Mouse (Mus musculus) liver, embryonic 14.5 days (tissue): ENCODE results near the gene Pyroxd2. TPM values are rescaled to one million over a fixed set of nuclear protein-coding genes. Genes with fewer than 3 reads are reported as not detected.

Source experiments
- ATAC-seq: fragments of 200-750 bp; cut with Nextera tagmentation; 2 replicates; pipeline ENCODE4 v1.8.0; 2017; ENCODE audit warnings: moderate number of reproducible peaks, mild to moderate bottlenecking, moderate library complexity; ENCODE audit not compliant: insufficient read depth
- DNase-seq, 3 experiments: peaks; one replicate each; pipeline ENCODE4 v3.0.0-alpha.2; 2012 to 2013; ENCODE audit warnings: low read depth in 3 of 3, low spot score in 3 of 3
- H3K27ac ChIP-seq: fragments of 300-500 bp; sonication (generic); 2 replicates; pipeline ENCODE4 v1.5.1; 2014; ENCODE audit warnings: moderate library complexity, mild to moderate bottlenecking, control low read depth, inconsistent platforms
- H3K27me3 ChIP-seq: fragments of 300-500 bp; sonication (generic); 2 replicates; pipeline ENCODE4 v1.6.1; 2014; ENCODE audit warnings: mild to moderate bottlenecking, low read length, moderate library complexity; ENCODE audit not compliant: control insufficient read depth, insufficient read depth
- H3K36me3 ChIP-seq: fragments of 300-500 bp; sonication (generic); replicated peaks from 2 replicates; pipeline ENCODE4 v1.6.1; 2014; ENCODE audit warnings: low read depth; ENCODE audit not compliant: control insufficient read depth, insufficient read depth
- H3K4me1 ChIP-seq, 2 experiments: fragments of 200-500 bp in 1 of 2; fragments of 300-500 bp in 1 of 2; sonication (generic) in 1 of 2; replicated peaks; 2 replicates each; pipeline ENCODE4 v1.6.1; 2012 to 2014; ENCODE audit warnings: antibody characterized with exemption in 1 of 2, inconsistent platforms in 1 of 2, low read length in 1 of 2; ENCODE audit not compliant: control insufficient read depth in 2 of 2, insufficient read depth in 2 of 2
- H3K4me2 ChIP-seq: fragments of 300-500 bp; sonication (generic); 2 replicates; pipeline ENCODE4 v1.6.1; 2014; ENCODE audit warnings: low read depth, mild to moderate bottlenecking, control low read depth, moderate library complexity
- H3K4me3 ChIP-seq, 2 experiments: fragments of 200-500 bp in 1 of 2; fragments of 300-500 bp in 1 of 2; sonication (generic) in 1 of 2; 2 replicates each; pipeline ENCODE4 v1.5.1; 2012 to 2014; ENCODE audit warnings: low read depth in 2 of 2, low read length in 2 of 2, mild to moderate bottlenecking in 2 of 2, control low read depth in 1 of 2, inconsistent platforms in 1 of 2, moderate library complexity in 1 of 2; ENCODE audit not compliant: insufficient read depth in 1 of 2
- H3K9ac ChIP-seq: fragments of 300-500 bp; sonication (generic); replicated peaks from 2 replicates; pipeline ENCODE4 v1.6.1; 2014; ENCODE audit warnings: mild to moderate bottlenecking, control low read depth, moderate library complexity
- H3K9me3 ChIP-seq: fragments of 300-500 bp; sonication (generic); 2 replicates; pipeline ENCODE4 v1.6.1; 2016; ENCODE audit warnings: low read length, mixed read lengths; ENCODE audit not compliant: control insufficient read depth
- CTCF ChIP-seq: IDR thresholded peaks from 2 replicates; pipeline ENCODE4 v1.5.1; 2016; ENCODE audit warnings: antibody characterized with exemption, low read depth, control low read depth
- EP300 ChIP-seq: IDR thresholded peaks from 2 replicates; pipeline ENCODE4 v1.6.1; 2016; ENCODE audit warnings: antibody characterized with exemption, low read depth
- WGBS: fragments of 180-500 bp; shearing (Covaris S2); extraction: QIAGEN DNeasy Blood & Tissue Kit; methylation state at CpG from one replicate; pipeline ENCODE4 v1.1.7; 2014; ENCODE audit not compliant: insufficient replicate concordance; 5-methylcytosine and 5-hydroxymethylcytosine counted together
- polyA plus RNA-seq, 2 experiments: library from polyadenylated mRNA; depleted of rRNA in 1 of 2; stranded (reverse) in 1 of 2; unstranded in 1 of 2; fragments of >200 nt; fragmentation: Nextera tagmentation in 1 of 2; extraction: Ambion mirVana in 1 of 2; gene quantifications; 2 replicates each; pipeline versions ENCODE4 v1.2.1 to v1.2.3; 2012 to 2014

Gene Pyroxd2
- polyA plus RNA-seq, 2 experiments = 1.4 to 2.8 TPM

GRCm38 (mm10) chr19:42745869-42746224 lies 6.7 kb downstream of the Pyroxd2 start:
- TF ChIP-seq EP300 = no peak

DNA sequence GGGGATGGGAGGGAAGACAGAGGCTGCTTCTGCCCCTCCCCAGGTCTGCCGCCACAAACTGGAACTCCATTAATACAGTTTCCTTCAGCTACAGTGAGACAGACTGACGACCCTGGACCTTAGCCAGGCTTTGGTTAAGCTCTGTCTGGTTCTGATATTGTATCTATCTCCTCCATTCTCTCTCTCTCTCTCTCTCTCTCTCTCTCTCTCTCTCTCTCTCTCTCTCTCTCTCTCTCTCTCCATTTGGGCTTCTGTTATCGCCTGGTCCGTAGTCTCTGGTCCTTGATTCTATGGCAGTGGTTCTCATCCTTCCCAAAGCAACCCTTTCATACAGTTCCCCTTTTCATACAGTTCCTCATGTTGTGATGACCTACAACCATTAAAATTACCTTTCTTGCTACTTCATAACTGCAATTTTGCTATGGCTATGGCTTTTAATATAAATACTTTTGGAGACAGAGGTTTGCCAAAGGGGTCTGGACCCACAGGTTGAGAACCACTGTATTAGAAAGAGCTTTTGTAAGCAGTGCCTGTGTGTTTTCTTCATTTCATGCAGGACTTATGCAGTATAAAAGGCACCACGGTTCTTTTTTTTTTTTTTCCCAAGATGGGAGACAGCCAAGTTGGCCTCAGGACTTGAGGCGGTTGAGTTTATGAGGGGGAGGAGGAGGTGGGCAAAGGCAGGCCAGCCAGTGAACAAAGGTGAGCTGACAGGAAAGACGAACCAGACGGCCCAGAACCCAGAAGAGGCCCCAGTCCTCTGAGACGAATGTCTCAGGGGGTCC lies 7.3 kb downstream of the Pyroxd2 start:
- Histone ChIP-seq H3K4me3 (no peak overlapping the region), H3K4me2 (peak overlapping the region; percentile 34), H3K9ac (no peak overlapping the region), H3K27ac (no peak overlapping the region), H3K36me3 (no peaks in the 10 kb centered on the region), H3K4me1 (peaks cover 14 to 43% of the 10 kb centered on the region in 2 experiments), H3K9me3 (no peaks in the 10 kb centered on the region), H3K27me3 (no peaks in the 10 kb centered on the region)
- DNase-seq = no peak
- peak; percentile 33; the same call in 1 of the 2 replicates for ATAC-seq
- TF ChIP-seq CTCF (no peak), EP300 (peak; percentile 38; the same call in 1 of the 2 replicates)
- WGBS = 25% methylated on average over 9 of the region's 9 CpGs

More at GRCm38 (mm10) chr19:42745869-42746224, 6.7 kb downstream of the Pyroxd2 start:
- no peaks in the 10 kb centered on the region for H3K9me3 ChIP-seq
- H3K27ac ChIP-seq = no peak overlapping the region
- no peaks in the 10 kb centered on the region for H3K36me3 ChIP-seq
- H3K4me1 ChIP-seq = peaks cover 14 to 39% of the 10 kb centered on the region in 2 experiments
- no peak overlapping the region for H3K4me3 ChIP-seq
- H3K4me2 ChIP-seq = peak overlapping the region; percentile 34
- ATAC-seq = 0 out of 2 replicates have a peak, but pooled peaks have one; percentile 32
- no peak overlapping the region for H3K9ac ChIP-seq
- WGBS = 16% methylated on average over 4 of the region's 4 CpGs
- no peaks in the 10 kb centered on the region for H3K27me3 ChIP-seq
- peak in 1 of 3 experiments; percentile 23 for DNase-seq

DNA sequence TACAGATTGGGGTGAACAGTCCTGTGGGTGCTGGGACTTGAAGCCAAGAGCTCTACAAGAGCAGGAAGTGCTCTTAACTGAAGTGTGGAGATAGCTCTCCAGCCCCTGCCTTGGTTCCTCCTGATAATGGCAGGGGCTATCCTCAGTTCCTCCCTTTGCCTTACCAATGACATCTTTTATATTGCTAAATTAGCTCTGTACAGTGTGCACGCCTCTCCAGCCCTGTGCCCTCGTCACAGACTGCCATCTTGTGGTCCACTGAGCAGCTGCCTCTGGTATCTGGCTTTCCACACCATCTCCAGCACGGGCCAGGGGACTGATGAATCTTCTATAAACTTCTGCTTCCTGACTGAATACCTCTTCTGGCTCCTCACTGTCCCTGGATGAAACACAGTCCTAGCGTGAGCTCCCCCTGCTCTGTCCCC lies 8.4 kb downstream of the Pyroxd2 start:
- 9% methylated on average over 4 of the region's 4 CpGs for WGBS
- Histone ChIP-seq H3K9me3 (no peaks in the 10 kb centered on the region), H3K4me2 (peak overlapping the region; percentile 23; the same call in 1 of the 2 replicates), H3K27ac (no peak overlapping the region), H3K27me3 (no peaks in the 10 kb centered on the region), H3K4me3 (no peak overlapping the region), H3K9ac (no peak overlapping the region), H3K4me1 (peaks cover 14 to 42% of the 10 kb centered on the region in 2 experiments), H3K36me3 (no peaks in the 10 kb centered on the region)
- peak in 1 of 3 experiments; percentile 33 for DNase-seq
- ATAC-seq = peak; percentile 80
- TF ChIP-seq CTCF = peak; percentile 79
- TF ChIP-seq EP300 = no peak

DNA sequence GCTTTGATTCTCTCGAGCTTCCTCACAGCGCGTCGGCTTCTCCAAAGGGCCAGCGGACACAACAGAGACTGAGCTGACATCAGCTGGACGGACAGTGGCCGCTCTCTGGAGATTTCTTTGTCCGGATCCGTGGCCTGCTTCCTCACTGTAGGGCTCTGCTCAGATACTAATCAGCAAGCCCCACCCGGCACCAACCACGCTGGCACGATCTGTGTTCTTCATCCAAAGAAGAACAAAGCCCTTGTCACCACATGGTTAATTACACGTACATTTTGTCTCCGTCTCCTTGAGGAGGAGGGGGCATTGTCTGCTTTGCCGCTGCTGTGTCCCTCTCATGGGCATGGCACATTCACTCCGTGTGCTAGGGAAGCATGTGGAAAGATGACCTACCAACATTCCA lies 9.3 kb downstream of the Pyroxd2 start:
- no peak for ATAC-seq
- H3K4me1 ChIP-seq = peaks cover 14 to 42% of the 10 kb centered on the region in 2 experiments
- no peak for DNase-seq
- H3K4me3 ChIP-seq = no peak overlapping the region
- no peak overlapping the region for H3K4me2 ChIP-seq
- H3K9ac ChIP-seq = no peak overlapping the region
- H3K27me3 ChIP-seq = no peaks in the 10 kb centered on the region
- no peak for TF ChIP-seq EP300
- no peak for TF ChIP-seq CTCF
- WGBS = 37% methylated on average over 16 of the region's 16 CpGs
- no peaks in the 10 kb centered on the region for H3K36me3 ChIP-seq
- H3K9me3 ChIP-seq = no peaks in the 10 kb centered on the region
- no peak overlapping the region for H3K27ac ChIP-seq

GRCm38 (mm10) chr19:42741884-42742283 lies 10.7 kb downstream of the Pyroxd2 start:
- Histone ChIP-seq H3K36me3 (no peaks in the 10 kb centered on the region), H3K9ac (no peak overlapping the region), H3K27ac (no peak overlapping the region), H3K4me3 (no peak overlapping the region), H3K4me2 (no peak overlapping the region), H3K9me3 (no peaks in the 10 kb centered on the region), H3K27me3 (no peaks in the 10 kb centered on the region), H3K4me1 (peaks cover 14 to 42% of the 10 kb centered on the region in 2 experiments)
- ATAC-seq (no peak), DNase-seq (no peak)
- WGBS = 64% methylated on average over 14 of the region's 14 CpGs
- TF ChIP-seq CTCF (no peak), EP300 (no peak)
